Mouse (Mus musculus) liver, postnatal 0 days (tissue): ENCODE results near the gene Anks1.

Experiments
- CTCF ChIP-seq: sonication (generic); IDR thresholded peaks from 2 replicates; pipeline ENCODE4 v1.5.1; 2016; ENCODE audit warnings: antibody characterized with exemption, low read depth
- EP300 ChIP-seq: IDR thresholded peaks from 2 replicates; pipeline ENCODE4 v1.6.1; 2016; ENCODE audit warnings: antibody characterized with exemption, low read depth, mild to moderate bottlenecking

GRCm38 (mm10) chr17:27907512-27908205 is 1.4 kb upstream of the Anks1 start:
- TF ChIP-seq CTCF (peak; percentile 62), EP300 (0 out of 2 replicates have a peak, but pooled peaks have one; percentile 42)
